Mouse (Mus musculus): ENCODE measurements around the gene Gmfg. TPM values are rescaled to one million over a fixed set of nuclear protein-coding genes. Genes with fewer than 3 reads are reported as not detected.

Gmfg gene
- polyA plus RNA-seq, 1 experiment from 2014 or later, result 16.9 TPM

- peaks cover 21% of the 10 kb centered on the region; the same call in 1 of the 2 replicates for H3K36me3 ChIP-seq (ENCODE audit: control insufficient read depth, insufficient read depth, low read length)
- 96% methylated on average over 2 of the region's 2 CpGs for WGBS
- no peak overlapping the region for H3K4me2 ChIP-seq (ENCODE audit: low read length)
- peaks cover 16% of the 10 kb centered on the region for H3K4me1 ChIP-seq (replicated peaks; ENCODE audit: control insufficient read depth, insufficient read depth, low read length)
- ATAC-seq (replicated peaks; ENCODE audit: low FRiP score, low TSS enrichment, low read depth) (no peak), DNase-seq (ENCODE audit: low spot score) (no peak)
- H3K4me3 ChIP-seq (ENCODE audit: low read depth, low read length), result no peak overlapping the region
- H3K27ac ChIP-seq (ENCODE audit: low read depth), result no peak overlapping the region
- H3K9ac ChIP-seq (ENCODE audit: low read length), result no peak overlapping the region
- no peaks in the 10 kb centered on the region for H3K9me3 ChIP-seq (ENCODE audit: control insufficient read depth, low read length)
- H3K27me3 ChIP-seq (replicated peaks; ENCODE audit: control insufficient read depth, insufficient read depth, low read length), result no peaks in the 10 kb centered on the region
Observed at GRCm38 (mm10) chr7:28432252-28432651, 5.0 kb upstream of the Gmfg start.

- ATAC-seq (replicated peaks; ENCODE audit: low FRiP score, low TSS enrichment, low read depth) (peak; percentile 45), DNase-seq (ENCODE audit: low spot score) (peak; percentile 61)
- no peak overlapping the region for H3K27ac ChIP-seq (ENCODE audit: low read depth)
Observed at GRCm38 (mm10) chr7:28435660-28436259, 1.5 kb upstream of the Gmfg start.

GRCm38 (mm10) chr7:28436271-28436904, 859 bp upstream of the Gmfg start:
- DNase-seq (ENCODE audit: low spot score) (peak; percentile 99), ATAC-seq (replicated peaks; ENCODE audit: low FRiP score, low TSS enrichment, low read depth) (peak; percentile 99)
- Histone ChIP-seq H3K9me3 (ENCODE audit: control insufficient read depth, low read length) (no peaks in the 10 kb centered on the region), H3K4me3 (ENCODE audit: low read depth, low read length) (peak overlapping the region; percentile 85), H3K27ac (ENCODE audit: low read depth) (peak overlapping the region; percentile 73), H3K9ac (ENCODE audit: low read length) (peak overlapping the region; percentile 91), H3K36me3 (ENCODE audit: control insufficient read depth, insufficient read depth, low read length) (peaks cover 16% of the 10 kb centered on the region; the same call in 1 of the 2 replicates), H3K4me2 (ENCODE audit: low read length) (peak overlapping the region; percentile 75), H3K4me1 (replicated peaks; ENCODE audit: control insufficient read depth, insufficient read depth, low read length) (peaks cover 16% of the 10 kb centered on the region), H3K27me3 (replicated peaks; ENCODE audit: control insufficient read depth, insufficient read depth, low read length) (no peaks in the 10 kb centered on the region)
- under 1% methylated on average over 62 of the region's 64 CpGs for WGBS

More at GRCm38 (mm10) chr7:28435660-28436259, 1.5 kb upstream of the Gmfg start:
- H3K27me3 ChIP-seq (replicated peaks; ENCODE audit: control insufficient read depth, insufficient read depth, low read length), result no peaks in the 10 kb centered on the region
- H3K9me3 ChIP-seq (ENCODE audit: control insufficient read depth, low read length), result no peaks in the 10 kb centered on the region
- peak overlapping the region; percentile 85 for H3K4me3 ChIP-seq (ENCODE audit: low read depth, low read length)
- peak overlapping the region; percentile 91 for H3K9ac ChIP-seq (ENCODE audit: low read length)
- peak overlapping the region; percentile 83 for H3K4me2 ChIP-seq (ENCODE audit: low read length)
- H3K36me3 ChIP-seq (ENCODE audit: control insufficient read depth, insufficient read depth, low read length), result peaks cover 21% of the 10 kb centered on the region; the same call in 1 of the 2 replicates
- WGBS, result under 1% methylated on average over 36 of the region's 70 CpGs
- H3K4me1 ChIP-seq (replicated peaks; ENCODE audit: control insufficient read depth, insufficient read depth, low read length), result peaks cover 16% of the 10 kb centered on the region

- Histone ChIP-seq H3K9ac (ENCODE audit: low read length) (no peak overlapping the region), H3K4me1 (replicated peaks; ENCODE audit: control insufficient read depth, insufficient read depth, low read length) (peaks cover 16% of the 10 kb centered on the region), H3K4me2 (ENCODE audit: low read length) (no peak overlapping the region), H3K9me3 (ENCODE audit: control insufficient read depth, low read length) (no peaks in the 10 kb centered on the region), H3K36me3 (ENCODE audit: control insufficient read depth, insufficient read depth, low read length) (0 out of 2 replicates have a peak, but pooled peaks cover 5% of the 10 kb centered on the region), H3K27me3 (replicated peaks; ENCODE audit: control insufficient read depth, insufficient read depth, low read length) (no peaks in the 10 kb centered on the region), H3K4me3 (ENCODE audit: low read depth, low read length) (no peak overlapping the region), H3K27ac (ENCODE audit: low read depth) (no peak overlapping the region)
- no peak for DNase-seq (ENCODE audit: low spot score)
- no peak for ATAC-seq (replicated peaks; ENCODE audit: low FRiP score, low TSS enrichment, low read depth)
Observed at GRCm38 (mm10) chr7:28437964-28438363, 717 bp downstream of the Gmfg start.

GRCm38 (mm10) chr7:28438771-28439170, 1.5 kb downstream of the Gmfg start:
- no peaks in the 10 kb centered on the region for H3K9me3 ChIP-seq (ENCODE audit: control insufficient read depth, low read length)
- peaks cover 16% of the 10 kb centered on the region for H3K4me1 ChIP-seq (replicated peaks; ENCODE audit: control insufficient read depth, insufficient read depth, low read length)
- H3K9ac ChIP-seq (ENCODE audit: low read length), result no peak overlapping the region
- no peak overlapping the region for H3K4me2 ChIP-seq (ENCODE audit: low read length)
- 88% methylated on average over 2 of the region's 2 CpGs for WGBS
- H3K27ac ChIP-seq (ENCODE audit: low read depth), result no peak overlapping the region
- no peaks in the 10 kb centered on the region for H3K27me3 ChIP-seq (replicated peaks; ENCODE audit: control insufficient read depth, insufficient read depth, low read length)
- no peak overlapping the region for H3K4me3 ChIP-seq (ENCODE audit: low read depth, low read length)
- DNase-seq (ENCODE audit: low spot score) (no peak), ATAC-seq (replicated peaks; ENCODE audit: low FRiP score, low TSS enrichment, low read depth) (no peak)
- no peaks in the 10 kb centered on the region for H3K36me3 ChIP-seq (ENCODE audit: control insufficient read depth, insufficient read depth, low read length)

- no peaks in the 10 kb centered on the region for H3K27me3 ChIP-seq (replicated peaks; ENCODE audit: control insufficient read depth, insufficient read depth, low read length)
- no peak for ATAC-seq (replicated peaks; ENCODE audit: low FRiP score, low TSS enrichment, low read depth)
- H3K4me3 ChIP-seq (ENCODE audit: low read depth, low read length), result no peak overlapping the region
- H3K4me2 ChIP-seq (ENCODE audit: low read length), result no peak overlapping the region
- no peak overlapping the region for H3K9ac ChIP-seq (ENCODE audit: low read length)
- H3K36me3 ChIP-seq (ENCODE audit: control insufficient read depth, insufficient read depth, low read length), result no peaks in the 10 kb centered on the region
- H3K4me1 ChIP-seq (replicated peaks; ENCODE audit: control insufficient read depth, insufficient read depth, low read length), result no peaks in the 10 kb centered on the region
- 55% methylated on average over 2 of the region's 2 CpGs for WGBS
- H3K27ac ChIP-seq (ENCODE audit: low read depth), result no peak overlapping the region
- no peak for DNase-seq (ENCODE audit: low spot score)
- H3K9me3 ChIP-seq (ENCODE audit: control insufficient read depth, low read length), result no peaks in the 10 kb centered on the region
Observed at GRCm38 (mm10) chr7:28440739-28441138, 3.5 kb downstream of the Gmfg start.

- no peak for DNase-seq (ENCODE audit: low spot score)
- Histone ChIP-seq H3K36me3 (ENCODE audit: control insufficient read depth, insufficient read depth, low read length) (no peaks in the 10 kb centered on the region), H3K9me3 (ENCODE audit: control insufficient read depth, low read length) (no peaks in the 10 kb centered on the region), H3K27ac (ENCODE audit: low read depth) (no peak overlapping the region), H3K4me1 (replicated peaks; ENCODE audit: control insufficient read depth, insufficient read depth, low read length) (no peaks in the 10 kb centered on the region), H3K9ac (ENCODE audit: low read length) (no peak overlapping the region), H3K4me2 (ENCODE audit: low read length) (no peak overlapping the region), H3K27me3 (replicated peaks; ENCODE audit: control insufficient read depth, insufficient read depth, low read length) (no peaks in the 10 kb centered on the region), H3K4me3 (ENCODE audit: low read depth, low read length) (no peak overlapping the region)
- ATAC-seq (replicated peaks; ENCODE audit: low FRiP score, low TSS enrichment, low read depth), result no peak
- WGBS, result 90% methylated on average over 14 of the region's 14 CpGs
Observed at GRCm38 (mm10) chr7:28441776-28442485, 4.7 kb downstream of the Gmfg start.

- ATAC-seq (replicated peaks; ENCODE audit: low FRiP score, low TSS enrichment, low read depth), result no peak
- 38% methylated on average over 4 of the region's 4 CpGs for WGBS
- H3K36me3 ChIP-seq (ENCODE audit: control insufficient read depth, insufficient read depth, low read length), result no peaks in the 10 kb centered on the region
- H3K27me3 ChIP-seq (replicated peaks; ENCODE audit: control insufficient read depth, insufficient read depth, low read length), result no peaks in the 10 kb centered on the region
- no peak overlapping the region for H3K4me3 ChIP-seq (ENCODE audit: low read depth, low read length)
- no peak overlapping the region for H3K27ac ChIP-seq (ENCODE audit: low read depth)
- H3K4me1 ChIP-seq (replicated peaks; ENCODE audit: control insufficient read depth, insufficient read depth, low read length), result no peaks in the 10 kb centered on the region
- H3K4me2 ChIP-seq (ENCODE audit: low read length), result no peak overlapping the region
- no peak overlapping the region for H3K9ac ChIP-seq (ENCODE audit: low read length)
- H3K9me3 ChIP-seq (ENCODE audit: control insufficient read depth, low read length), result no peaks in the 10 kb centered on the region
- no peak for DNase-seq (ENCODE audit: low spot score)
Observed at GRCm38 (mm10) chr7:28442688-28443087, 5.4 kb downstream of the Gmfg start.

All from intestine, embryonic 14.5 days (tissue).